Mouse (Mus musculus) liver, embryonic 14.5 days (tissue): ENCODE data around the gene Nckap5l.

Experiments
- CTCF ChIP-seq: IDR thresholded peaks from 2 replicates; pipeline ENCODE4 v1.5.1; 2016; ENCODE audit warnings: antibody characterized with exemption, low read depth, control low read depth
- EP300 ChIP-seq: IDR thresholded peaks from 2 replicates; pipeline ENCODE4 v1.6.1; 2016; ENCODE audit warnings: antibody characterized with exemption, low read depth

DNA sequence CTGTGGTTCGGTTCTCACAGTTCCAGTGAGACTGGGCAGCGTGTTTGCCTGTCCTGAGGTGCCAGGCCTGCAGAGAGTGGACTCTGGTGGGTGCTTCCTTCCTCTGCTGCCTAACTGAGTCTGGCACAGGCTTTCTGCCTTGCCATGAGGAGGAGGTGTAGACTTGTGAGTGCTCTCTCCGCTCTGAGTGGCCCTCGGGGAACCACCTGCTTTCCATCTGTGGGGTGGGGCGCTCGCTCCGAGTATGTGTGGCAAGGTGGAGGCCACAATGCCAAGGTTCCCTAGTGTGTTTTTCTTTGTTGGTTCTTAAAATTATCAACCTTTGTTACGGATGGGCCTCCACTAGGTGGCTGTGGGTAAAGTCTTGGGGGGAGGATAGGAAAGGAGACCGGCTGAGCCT, 48.7 kb downstream of the Nckap5l start:
- TF ChIP-seq CTCF (no peak), EP300 (no peak)
